Mouse (Mus musculus) midbrain, embryonic 11.5 days (tissue): ENCODE results near the gene Cars2. TPM values are rescaled to one million over a fixed set of nuclear protein-coding genes. Genes with fewer than 3 reads are reported as not detected.

Experiments
- ATAC-seq: fragments of 200-750 bp; cut with Nextera tagmentation; 2 replicates; pipeline ENCODE4 v1.8.0; 2017; ENCODE audit warnings: moderate TSS enrichment, moderate library complexity; ENCODE audit not compliant: low FRiP score
- DNase-seq: peaks from one replicate; pipeline ENCODE4 v3.0.0; 2015; ENCODE audit warnings: low spot score; ENCODE audit errors: missing footprints
- H3K27ac ChIP-seq: fragments of 300-500 bp; sonication (generic); 2 replicates; pipeline ENCODE4 v1.5.1; 2014; ENCODE audit warnings: low read depth, low read length
- H3K27me3 ChIP-seq: fragments of 300-500 bp; sonication (generic); 2 replicates; pipeline ENCODE4 v1.6.1; 2014; ENCODE audit warnings: mild to moderate bottlenecking, low read length, moderate library complexity, mixed read lengths; ENCODE audit not compliant: control insufficient read depth, insufficient read depth
- H3K36me3 ChIP-seq: fragments of 300-500 bp; sonication (generic); 2 replicates; pipeline ENCODE4 v1.6.1; 2014; ENCODE audit warnings: mild to moderate bottlenecking, low read length, moderate library complexity, mixed read lengths; ENCODE audit not compliant: control insufficient read depth, insufficient read depth
- H3K4me1 ChIP-seq: fragments of 300-500 bp; sonication (generic); 2 replicates; pipeline ENCODE4 v1.6.1; 2014; ENCODE audit warnings: low read length; ENCODE audit not compliant: control insufficient read depth, insufficient read depth
- H3K4me2 ChIP-seq: fragments of 300-500 bp; sonication (generic); 2 replicates; pipeline ENCODE4 v1.6.1; 2014; ENCODE audit warnings: mild to moderate bottlenecking, moderate library complexity
- H3K4me3 ChIP-seq: fragments of 300-500 bp; sonication (generic); 2 replicates; pipeline ENCODE4 v1.5.1; 2014; ENCODE audit warnings: low read depth, low read length
- H3K9ac ChIP-seq: fragments of 300-500 bp; sonication (generic); 2 replicates; pipeline ENCODE4 v1.6.1; 2014; ENCODE audit warnings: low read length
- H3K9me3 ChIP-seq: fragments of 300-500 bp; sonication (generic); 2 replicates; pipeline ENCODE4 v1.6.1; 2016; ENCODE audit warnings: low read length; ENCODE audit not compliant: control insufficient read depth
- WGBS: fragments of 180-500 bp; shearing (Covaris S2); extraction: QIAGEN DNeasy Blood & Tissue Kit; methylation state at CpG from one replicate; pipeline ENCODE4 v1.1.7; 2014; 5-methylcytosine and 5-hydroxymethylcytosine counted together
- polyA plus RNA-seq: library from polyadenylated mRNA; unstranded; fragments of >200 nt; fragmentation: Nextera tagmentation; extraction: Ambion mirVana; gene quantifications from 2 replicates; pipeline ENCODE4 v1.2.1, GENCODE M21; 2014

The Cars2 gene
- polyA plus RNA-seq, 1 experiment from 2014 or later, result 20.3 TPM

- no peaks in the 10 kb centered on the region for H3K9me3 ChIP-seq
- H3K27ac ChIP-seq, result no peak overlapping the region
- DNase-seq (peak; percentile 41), ATAC-seq (no peak)
- WGBS, result 79% methylated on average over 3 of the region's 3 CpGs
- peaks cover 26% of the 10 kb centered on the region for H3K27me3 ChIP-seq
- H3K36me3 ChIP-seq, result no peaks in the 10 kb centered on the region
- no peak overlapping the region for H3K9ac ChIP-seq
- peaks cover 6% of the 10 kb centered on the region for H3K4me1 ChIP-seq
- H3K4me2 ChIP-seq, result no peak overlapping the region
- no peak overlapping the region for H3K4me3 ChIP-seq
Measured at GRCm38 (mm10) chr8:11482537-11482936, 68.0 kb downstream of the Cars2 start.

GRCm38 (mm10) chr8:11481876-11482275 lies 68.7 kb downstream of the Cars2 start:
- no peak for ATAC-seq
- H3K9ac ChIP-seq, result no peak overlapping the region
- H3K27ac ChIP-seq, result no peak overlapping the region
- no peaks in the 10 kb centered on the region for H3K36me3 ChIP-seq
- H3K4me2 ChIP-seq, result no peak overlapping the region
- H3K9me3 ChIP-seq, result no peaks in the 10 kb centered on the region
- no peak for DNase-seq
- peaks cover 33% of the 10 kb centered on the region for H3K27me3 ChIP-seq
- 58% methylated on average over 3 of the region's 3 CpGs for WGBS
- no peak overlapping the region for H3K4me3 ChIP-seq
- peaks cover 6% of the 10 kb centered on the region for H3K4me1 ChIP-seq

- H3K4me3 ChIP-seq, result no peak overlapping the region
- no peak for ATAC-seq
- 3% methylated on average over 14 of the region's 14 CpGs for WGBS
Measured at GRCm38 (mm10) chr8:11479591-11479990, 71.0 kb downstream of the Cars2 start.

GRCm38 (mm10) chr8:11478807-11479527 lies 71.6 kb downstream of the Cars2 start:
- no peaks in the 10 kb centered on the region for H3K36me3 ChIP-seq
- H3K4me2 ChIP-seq, result peak overlapping the region; percentile 95
- DNase-seq (peak; percentile 93), ATAC-seq (peak; percentile 57)
- no peaks in the 10 kb centered on the region for H3K9me3 ChIP-seq
- peak overlapping the region; percentile 46 for H3K4me3 ChIP-seq
- H3K27me3 ChIP-seq, result peaks cover 58% of the 10 kb centered on the region
- peaks cover 13% of the 10 kb centered on the region for H3K4me1 ChIP-seq
- no peak overlapping the region for H3K27ac ChIP-seq
- no peak overlapping the region for H3K9ac ChIP-seq
- 1% methylated on average over 23 of the region's 23 CpGs for WGBS

More at GRCm38 (mm10) chr8:11479591-11479990, 71.0 kb downstream of the Cars2 start:
- Histone ChIP-seq H3K27ac (no peak overlapping the region), H3K4me2 (no peak overlapping the region), H3K27me3 (peaks cover 55% of the 10 kb centered on the region), H3K36me3 (no peaks in the 10 kb centered on the region), H3K9ac (no peak overlapping the region), H3K4me1 (peaks cover 13% of the 10 kb centered on the region), H3K9me3 (no peaks in the 10 kb centered on the region)
- no peak for DNase-seq

- Histone ChIP-seq H3K36me3 (no peaks in the 10 kb centered on the region), H3K27me3 (peaks cover 58% of the 10 kb centered on the region), H3K4me3 (peak within 1 kb of the TSS; percentile 46), H3K9me3 (no peaks in the 10 kb centered on the region), H3K4me1 (peaks cover 13% of the 10 kb centered on the region), H3K9ac (peak within 1 kb of the TSS; percentile 49), H3K4me2 (peak within 1 kb of the TSS; percentile 95), H3K27ac (no peak within 1 kb of the TSS)
- under 1% methylated on average over 66 of the region's 69 CpGs for WGBS
- ATAC-seq (peak; percentile 83), DNase-seq (peak; percentile 96)
Measured at GRCm38 (mm10) chr8:11477811-11478761, 72.5 kb downstream of the Cars2 start, which contains the start of gene Rab20. Rab20 (minus strand) TSS chr8:11478710.

GRCm38 (mm10) chr8:11477178-11477553 lies 73.4 kb downstream of the Cars2 start:
- peaks cover 58% of the 10 kb centered on the region for H3K27me3 ChIP-seq
- WGBS, result 5% methylated on average over 9 of the region's 9 CpGs
- DNase-seq (peak; percentile 87), ATAC-seq (no peak)
- no peaks in the 10 kb centered on the region for H3K9me3 ChIP-seq
- no peak overlapping the region for H3K27ac ChIP-seq
- peaks cover 13% of the 10 kb centered on the region for H3K4me1 ChIP-seq
- no peaks in the 10 kb centered on the region for H3K36me3 ChIP-seq
- no peak overlapping the region for H3K4me3 ChIP-seq
- peak overlapping the region; percentile 17; the same call in 1 of the 2 replicates for H3K4me2 ChIP-seq
- no peak overlapping the region for H3K9ac ChIP-seq

GRCm38 (mm10) chr8:11476338-11477177 lies 74.0 kb downstream of the Cars2 start:
- Histone ChIP-seq H3K27me3 (peaks cover 58% of the 10 kb centered on the region), H3K9ac (no peak overlapping the region), H3K4me1 (peaks cover 13% of the 10 kb centered on the region), H3K9me3 (no peaks in the 10 kb centered on the region), H3K36me3 (no peaks in the 10 kb centered on the region), H3K4me3 (no peak overlapping the region), H3K4me2 (peak overlapping the region; percentile 17; the same call in 1 of the 2 replicates), H3K27ac (no peak overlapping the region)
- ATAC-seq (no peak), DNase-seq (peak; percentile 92)
- 4% methylated on average over 24 of the region's 24 CpGs for WGBS

- Histone ChIP-seq H3K4me2 (no peak overlapping the region), H3K27me3 (peaks cover 59% of the 10 kb centered on the region), H3K9ac (no peak overlapping the region), H3K4me1 (peaks cover 13% of the 10 kb centered on the region), H3K36me3 (no peaks in the 10 kb centered on the region; the same call in 1 of the 2 replicates), H3K27ac (no peak overlapping the region), H3K4me3 (no peak overlapping the region), H3K9me3 (no peaks in the 10 kb centered on the region)
- no peak for ATAC-seq
- no peak for DNase-seq
- 20% methylated on average over 2 of the region's 2 CpGs for WGBS
Measured at GRCm38 (mm10) chr8:11475876-11476275, 74.7 kb downstream of the Cars2 start.
